Mouse (Mus musculus) embryonic facial prominence, embryonic 12.5 days (tissue): Measurements from ENCODE around the gene Xylt1. TPM values are rescaled to one million over a fixed set of nuclear protein-coding genes. Genes with fewer than 3 reads are reported as not detected.

Experiments used
- ATAC-seq: fragments of 200-750 bp; cut with Nextera tagmentation; 2 replicates; pipeline ENCODE4 v1.8.0; 2017; ENCODE audit not compliant: insufficient number of reproducible peaks, insufficient read depth, low FRiP score, low TSS enrichment
- H3K27ac ChIP-seq: fragments of 300-500 bp; sonication (generic); 2 replicates; pipeline ENCODE4 v1.5.1; 2016; ENCODE audit warnings: mild to moderate bottlenecking
- H3K27me3 ChIP-seq: fragments of 300-500 bp; sonication (generic); 2 replicates; pipeline ENCODE4 v1.6.1; 2016; ENCODE audit warnings: mild to moderate bottlenecking, moderate library complexity
- H3K36me3 ChIP-seq: fragments of 300-500 bp; sonication (generic); 2 replicates; pipeline ENCODE4 v1.6.1; 2016; ENCODE audit warnings: mild to moderate bottlenecking
- H3K4me1 ChIP-seq: fragments of 300-500 bp; sonication (generic); 2 replicates; pipeline ENCODE4 v1.6.1; 2016
- H3K4me2 ChIP-seq: fragments of 300-500 bp; sonication (generic); replicated peaks from 2 replicates; pipeline ENCODE4 v1.6.1; 2016; ENCODE audit warnings: mild to moderate bottlenecking, moderate library complexity
- H3K4me3 ChIP-seq: fragments of 300-500 bp; sonication (generic); 2 replicates; pipeline ENCODE4 v1.5.1; 2016; ENCODE audit warnings: mild to moderate bottlenecking
- H3K9ac ChIP-seq: fragments of 300-500 bp; sonication (generic); 2 replicates; pipeline ENCODE4 v1.6.1; 2016; ENCODE audit warnings: mild to moderate bottlenecking, moderate library complexity
- H3K9me3 ChIP-seq: fragments of 300-500 bp; sonication (generic); 2 replicates; pipeline ENCODE4 v1.6.1; 2016; ENCODE audit warnings: mild to moderate bottlenecking, moderate library complexity
- WGBS: fragments of 180-500 bp; shearing (Covaris S2); methylation state at CpG from one replicate; pipeline ENCODE4 v1.1.7; 2016; 5-methylcytosine and 5-hydroxymethylcytosine counted together
- polyA plus RNA-seq: library from polyadenylated mRNA; unstranded; fragments of >200 nt; fragmentation: Nextera tagmentation; extraction: Ambion mirVana; gene quantifications from 2 replicates; pipeline ENCODE4 v1.2.1, GENCODE M21; 2016

Xylt1 gene
- polyA plus RNA-seq, 1 experiment from 2014 or later: 2.0 TPM

DNA sequence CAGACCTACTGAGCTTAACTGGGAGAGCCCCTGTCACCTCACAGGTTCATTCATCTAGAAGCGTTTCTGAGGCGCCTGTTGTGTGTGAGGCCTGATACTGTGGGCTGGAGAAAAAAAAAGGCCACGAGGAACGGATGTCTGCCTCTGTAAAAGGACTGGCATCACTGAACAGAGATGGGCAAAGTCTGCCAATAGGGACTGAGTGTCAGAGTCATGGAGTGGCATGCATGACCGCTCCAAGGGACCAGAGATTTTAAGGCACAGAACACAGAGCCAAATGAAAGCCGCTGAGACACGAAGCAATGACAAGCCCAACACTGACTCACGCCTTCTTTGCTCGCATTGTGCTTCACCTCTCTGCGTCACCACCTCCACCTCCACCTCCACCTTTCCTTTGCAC lies 126.6 kb downstream of the Xylt1 start:
- Histone ChIP-seq H3K4me3 (no peak overlapping the region), H3K9ac (no peak overlapping the region), H3K27me3 (no peaks in the 10 kb centered on the region), H3K27ac (no peak overlapping the region), H3K4me2 (no peak overlapping the region), H3K36me3 (no peaks in the 10 kb centered on the region), H3K9me3 (no peaks in the 10 kb centered on the region), H3K4me1 (0 out of 2 replicates have a peak, but pooled peaks cover 4% of the 10 kb centered on the region)
- 93% methylated on average over 10 of the region's 10 CpGs for whole genome bisulfite sequencing
- ATAC-seq: no peak

DNA sequence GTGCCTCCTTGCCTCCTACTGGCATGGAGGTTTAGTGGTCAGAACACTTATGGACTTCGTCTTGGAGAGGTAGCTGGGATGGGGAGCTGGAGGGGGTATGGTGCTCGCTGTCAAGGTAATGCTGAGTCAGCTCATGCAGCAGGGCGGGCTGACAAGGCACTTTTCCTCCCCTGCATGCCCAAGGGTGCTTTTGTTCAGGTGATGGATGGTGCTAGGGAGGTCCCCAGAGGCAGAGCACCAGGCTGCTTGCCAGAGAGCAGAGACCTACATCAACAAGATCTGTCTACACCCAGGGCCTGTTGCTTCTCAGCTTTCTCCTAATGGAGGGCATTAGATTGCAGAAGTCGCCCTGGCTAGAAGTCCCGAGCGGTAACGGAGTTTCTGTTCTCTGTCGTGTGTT lies 127.3 kb downstream of the Xylt1 start:
- no peak overlapping the region for H3K4me2 ChIP-seq
- H3K4me3 ChIP-seq: no peak overlapping the region
- H3K9ac ChIP-seq: no peak overlapping the region
- H3K4me1 ChIP-seq: 0 out of 2 replicates have a peak, but pooled peaks cover 4% of the 10 kb centered on the region
- no peaks in the 10 kb centered on the region for H3K36me3 ChIP-seq
- H3K27me3 ChIP-seq: no peaks in the 10 kb centered on the region
- H3K27ac ChIP-seq: no peak overlapping the region
- no peak for ATAC-seq
- H3K9me3 ChIP-seq: no peaks in the 10 kb centered on the region
- WGBS: 65% methylated on average over 8 of the region's 8 CpGs

DNA sequence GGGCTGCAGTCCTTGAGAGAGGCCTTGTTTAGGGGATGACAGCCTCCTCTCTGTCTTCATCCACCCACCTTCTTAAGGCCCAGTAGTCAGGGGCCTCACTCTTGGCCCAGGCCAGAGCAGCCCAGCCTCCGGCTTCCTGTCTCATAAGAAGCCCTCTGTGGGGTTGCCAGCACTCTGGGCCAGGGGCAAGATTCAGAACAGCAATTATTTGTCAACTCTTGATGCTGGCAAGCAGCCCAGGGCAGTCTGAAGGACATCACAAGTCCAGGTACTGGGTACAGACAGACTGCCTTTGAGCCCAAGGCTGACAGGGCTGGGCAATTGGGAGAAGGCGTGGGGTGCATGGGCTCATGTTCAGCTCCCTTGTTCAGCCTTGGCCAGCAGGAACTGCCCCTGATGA lies 129.3 kb downstream of the Xylt1 start:
- H3K36me3 ChIP-seq: no peaks in the 10 kb centered on the region
- no peaks in the 10 kb centered on the region for H3K27me3 ChIP-seq
- no peak for ATAC-seq
- WGBS: 77% methylated on average over 2 of the region's 2 CpGs
- no peak overlapping the region for H3K4me2 ChIP-seq
- no peaks in the 10 kb centered on the region for H3K9me3 ChIP-seq
- no peak overlapping the region for H3K27ac ChIP-seq
- no peak overlapping the region for H3K9ac ChIP-seq
- 0 out of 2 replicates have a peak, but pooled peaks cover 4% of the 10 kb centered on the region for H3K4me1 ChIP-seq
- H3K4me3 ChIP-seq: no peak overlapping the region

DNA sequence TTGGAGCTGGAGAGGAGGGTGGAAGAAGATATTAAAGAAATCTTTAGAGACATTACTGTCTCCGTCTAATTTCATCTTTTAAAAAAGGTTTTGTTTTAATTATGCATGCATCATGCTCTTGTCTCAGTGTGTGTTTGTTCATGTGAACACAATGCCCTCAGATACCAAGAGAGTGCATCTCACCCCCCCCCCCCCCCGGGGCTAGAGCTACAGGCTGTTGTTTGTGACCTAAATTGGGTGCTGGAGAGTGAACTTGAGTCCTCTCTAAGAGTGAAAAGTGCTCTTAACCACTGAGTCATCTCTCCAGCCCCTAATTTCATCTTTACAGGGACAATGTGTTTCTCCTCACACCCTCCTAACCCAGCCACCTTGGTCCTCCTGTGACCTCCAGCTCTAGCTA lies 131.5 kb downstream of the Xylt1 start:
- WGBS: 72% methylated on average over 2 of the region's 2 CpGs
- ATAC-seq: no peak
- Histone ChIP-seq H3K4me1 (0 out of 2 replicates have a peak, but pooled peaks cover 4% of the 10 kb centered on the region), H3K4me3 (no peak overlapping the region), H3K4me2 (no peak overlapping the region), H3K9me3 (no peaks in the 10 kb centered on the region), H3K27me3 (no peaks in the 10 kb centered on the region), H3K9ac (no peak overlapping the region), H3K36me3 (no peaks in the 10 kb centered on the region), H3K27ac (no peak overlapping the region)

DNA sequence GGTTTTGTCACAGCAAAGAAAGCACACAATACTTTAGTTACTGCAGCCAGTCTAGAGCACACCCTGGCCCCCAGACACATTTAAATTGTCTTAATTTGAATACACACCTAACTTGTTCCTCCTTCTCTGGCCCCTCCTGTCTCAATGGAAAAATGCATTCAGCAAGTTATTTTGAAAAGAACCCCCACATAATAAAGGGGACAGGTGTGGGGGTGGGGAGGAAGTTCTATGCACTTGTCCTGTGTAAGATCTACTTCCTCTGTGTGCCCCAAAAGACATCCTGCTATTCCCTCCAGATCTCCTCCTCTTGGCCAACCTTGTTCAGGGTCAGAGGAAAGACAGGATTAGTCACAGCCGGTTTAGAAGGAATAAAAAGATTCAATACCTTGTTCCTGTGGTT lies 135.0 kb downstream of the Xylt1 start:
- Histone ChIP-seq H3K4me1 (no peaks in the 10 kb centered on the region), H3K4me3 (no peak overlapping the region), H3K9me3 (no peaks in the 10 kb centered on the region), H3K36me3 (no peaks in the 10 kb centered on the region), H3K9ac (no peak overlapping the region), H3K27me3 (no peaks in the 10 kb centered on the region), H3K4me2 (no peak overlapping the region), H3K27ac (no peak overlapping the region)
- 60% methylated on average over 1 of the region's 1 CpGs for whole genome bisulfite sequencing
- no peak for ATAC-seq

DNA sequence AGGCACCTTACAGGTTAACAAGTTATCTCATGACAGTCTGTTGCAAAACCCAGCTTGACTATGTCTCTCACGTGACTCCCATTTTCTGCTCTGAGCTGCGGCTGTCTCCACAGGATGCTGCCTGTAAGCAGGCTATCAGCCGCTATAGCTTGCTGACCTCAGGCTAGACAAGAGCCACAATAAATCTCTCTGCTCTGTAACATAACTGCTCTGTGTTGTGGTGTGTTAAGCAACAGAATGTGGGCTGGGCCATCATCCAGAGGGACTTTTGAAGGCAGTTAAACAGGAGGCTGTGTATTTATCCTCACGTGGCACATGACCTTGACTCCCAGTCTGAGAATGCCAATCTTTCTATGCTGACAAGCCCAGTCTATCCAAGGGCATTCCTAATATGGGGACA lies 136.1 kb downstream of the Xylt1 start:
- no peaks in the 10 kb centered on the region; the same call in 1 of the 2 replicates for H3K9me3 ChIP-seq
- ATAC-seq: no peak
- H3K27ac ChIP-seq: no peak overlapping the region
- no peak overlapping the region for H3K4me2 ChIP-seq
- no peak overlapping the region for H3K4me3 ChIP-seq
- no peaks in the 10 kb centered on the region for H3K36me3 ChIP-seq
- 61% methylated on average over 4 of the region's 4 CpGs for WGBS
- H3K4me1 ChIP-seq: no peaks in the 10 kb centered on the region
- no peaks in the 10 kb centered on the region for H3K27me3 ChIP-seq
- H3K9ac ChIP-seq: no peak overlapping the region

DNA sequence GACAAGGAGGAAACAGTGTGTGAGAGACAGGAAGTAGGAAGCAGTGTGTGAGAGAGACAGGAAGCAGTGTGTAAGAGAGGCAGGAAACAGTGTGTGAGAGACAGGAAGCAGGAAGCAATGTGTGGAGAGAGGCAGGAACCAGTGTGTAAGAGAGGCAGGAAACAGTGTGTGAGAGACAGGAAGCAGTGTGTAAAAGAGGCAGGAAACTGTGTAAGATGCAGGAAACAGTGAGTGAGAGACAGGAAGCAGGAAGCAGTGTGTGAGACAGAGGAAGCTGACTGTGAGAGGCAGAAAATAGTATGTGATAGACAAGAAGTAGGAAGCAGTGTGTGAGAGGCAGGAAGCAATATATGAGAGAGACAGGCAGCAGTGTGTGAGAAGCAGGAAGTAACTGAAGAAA lies 140.6 kb downstream of the Xylt1 start:
- H3K27ac ChIP-seq: no peak overlapping the region
- H3K9ac ChIP-seq: no peak overlapping the region

DNA sequence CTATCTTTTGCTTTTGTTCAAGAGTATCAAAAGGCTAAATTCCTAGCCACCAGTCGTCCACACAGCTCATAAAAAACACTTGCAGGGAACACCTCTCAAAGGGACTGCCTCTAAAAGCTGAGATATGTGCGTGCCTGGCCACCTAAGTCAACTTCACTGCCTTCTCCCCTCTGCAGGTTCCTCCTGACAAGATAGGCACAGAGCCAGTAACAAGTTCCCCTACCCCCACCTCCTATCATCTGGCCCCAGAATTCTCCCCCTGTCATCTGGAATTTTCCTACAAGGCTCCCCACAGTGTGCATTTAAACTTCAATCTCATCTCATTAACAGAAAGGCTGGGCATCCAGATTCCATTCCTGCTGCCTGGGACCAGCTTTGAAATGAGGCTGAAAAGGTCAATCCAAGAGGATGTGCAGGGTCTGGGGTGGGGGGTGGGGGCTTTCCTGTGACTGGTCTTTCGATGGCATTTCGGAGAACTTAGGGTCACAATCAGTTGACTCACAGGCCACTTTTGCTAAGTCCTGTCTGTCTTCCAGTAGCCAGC lies 141.4 kb downstream of the Xylt1 start:
- no peak overlapping the region for H3K9ac ChIP-seq
- H3K27ac ChIP-seq: no peak overlapping the region
- H3K36me3 ChIP-seq: no peaks in the 10 kb centered on the region
- no peaks in the 10 kb centered on the region; the same call in 1 of the 2 replicates for H3K9me3 ChIP-seq
- H3K27me3 ChIP-seq: no peaks in the 10 kb centered on the region
- H3K4me2 ChIP-seq: no peak overlapping the region
- WGBS: 38% methylated on average over 4 of the region's 4 CpGs
- ATAC-seq: no peak
- H3K4me1 ChIP-seq: peaks cover 4% of the 10 kb centered on the region; the same call in 1 of the 2 replicates
- H3K4me3 ChIP-seq: no peak overlapping the region

More for the DNA sequence above, 140.6 kb downstream of the Xylt1 start:
- Histone ChIP-seq H3K27me3 (no peaks in the 10 kb centered on the region), H3K4me3 (no peak overlapping the region), H3K9me3 (no peaks in the 10 kb centered on the region; the same call in 1 of the 2 replicates), H3K4me2 (no peak overlapping the region), H3K36me3 (no peaks in the 10 kb centered on the region), H3K4me1 (peaks cover 4% of the 10 kb centered on the region; the same call in 1 of the 2 replicates)
- no peak for ATAC-seq

DNA sequence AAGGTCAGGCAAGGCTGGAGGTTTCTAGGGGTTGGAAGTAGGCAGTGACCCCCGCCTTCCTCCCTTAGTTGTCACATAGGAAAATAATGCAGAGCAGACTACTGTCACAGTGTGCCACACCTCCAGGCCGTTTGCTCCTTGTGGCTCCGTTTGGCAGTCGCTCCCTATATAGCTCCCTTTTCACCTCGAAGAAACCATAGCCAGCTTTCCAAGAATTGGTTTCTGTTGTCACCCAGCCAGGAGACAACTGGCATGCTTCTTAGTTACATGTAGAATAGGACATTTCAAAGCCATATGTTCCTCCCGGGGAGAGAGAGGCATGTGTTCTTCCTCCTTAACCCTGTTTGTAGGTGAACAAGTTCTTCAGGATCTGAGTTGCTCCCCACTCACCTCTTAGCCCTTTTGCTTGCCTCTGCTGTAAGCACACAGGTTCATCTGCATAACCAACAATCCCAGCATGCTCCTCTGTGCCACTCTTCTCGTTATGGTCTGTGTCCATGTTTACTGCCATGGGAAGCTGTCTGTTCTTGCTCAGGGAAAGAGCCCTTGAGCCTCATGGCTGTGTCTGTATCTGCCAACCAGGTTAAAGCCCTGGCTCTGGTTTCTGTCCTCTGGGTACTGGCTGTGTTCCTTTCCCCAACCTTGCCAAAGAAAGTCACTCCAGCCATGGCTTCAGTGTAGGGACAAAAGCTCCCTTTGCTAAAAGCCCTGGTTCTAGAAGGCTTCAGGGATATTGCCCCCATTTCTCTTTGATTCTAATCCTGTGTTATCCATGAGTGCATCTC lies 143.8 kb downstream of the Xylt1 start:
- Histone ChIP-seq H3K36me3 (no peaks in the 10 kb centered on the region), H3K27ac (no peak overlapping the region), H3K4me1 (peaks cover 4% of the 10 kb centered on the region; the same call in 1 of the 2 replicates), H3K9ac (no peak overlapping the region), H3K4me2 (no peak overlapping the region), H3K9me3 (no peaks in the 10 kb centered on the region; the same call in 1 of the 2 replicates), H3K4me3 (no peak overlapping the region), H3K27me3 (no peaks in the 10 kb centered on the region)
- ATAC-seq: no peak
- 50% methylated on average over 7 of the region's 7 CpGs for WGBS

DNA sequence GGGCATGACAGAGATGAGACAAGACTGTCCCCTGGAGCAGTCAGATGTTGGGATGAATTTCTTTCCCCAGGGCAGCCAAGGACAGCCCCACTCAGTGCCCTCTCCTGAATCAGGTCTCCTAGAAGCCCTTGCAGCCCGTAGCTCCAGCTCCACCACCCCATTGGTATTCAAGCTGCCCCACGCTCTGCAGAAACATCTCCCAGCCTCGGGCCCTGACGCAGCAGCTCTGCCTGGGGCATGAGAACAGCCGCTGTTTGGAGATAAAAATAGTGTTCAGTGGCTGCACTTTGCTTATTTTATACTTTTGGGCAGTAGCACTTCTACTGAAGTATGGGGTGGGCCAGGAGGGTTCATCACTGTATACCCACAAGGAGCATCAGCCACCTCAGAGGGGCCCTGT lies 144.9 kb downstream of the Xylt1 start:
- no peak for ATAC-seq
- Histone ChIP-seq H3K36me3 (no peaks in the 10 kb centered on the region), H3K4me2 (no peak overlapping the region), H3K4me3 (no peak overlapping the region), H3K27ac (no peak overlapping the region), H3K4me1 (peaks cover 4% of the 10 kb centered on the region; the same call in 1 of the 2 replicates), H3K9ac (no peak overlapping the region), H3K9me3 (no peaks in the 10 kb centered on the region; the same call in 1 of the 2 replicates), H3K27me3 (no peaks in the 10 kb centered on the region)
- WGBS: 91% methylated on average over 5 of the region's 5 CpGs

DNA sequence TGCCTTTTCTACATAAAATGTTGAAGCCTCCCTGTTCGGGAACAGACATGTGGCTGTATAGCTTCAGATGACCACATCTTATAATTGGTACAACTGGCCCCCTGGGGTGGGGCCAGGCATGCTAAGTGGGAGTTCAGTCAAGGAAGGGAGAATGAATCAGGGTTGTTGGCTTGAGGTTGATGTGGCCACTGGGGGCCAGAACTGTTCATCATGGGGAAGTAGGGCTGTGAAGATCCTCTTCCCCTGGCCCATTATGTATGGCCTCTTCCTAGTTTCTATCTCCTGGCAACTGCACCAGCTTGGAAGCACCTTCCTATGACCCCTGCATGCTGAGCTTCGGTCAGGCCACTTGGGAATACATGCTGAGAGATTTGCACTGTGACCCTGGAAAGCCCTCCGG lies 145.8 kb downstream of the Xylt1 start:
- Histone ChIP-seq H3K27ac (no peak overlapping the region), H3K27me3 (no peaks in the 10 kb centered on the region), H3K4me1 (peaks cover 4% of the 10 kb centered on the region; the same call in 1 of the 2 replicates), H3K9ac (no peak overlapping the region), H3K36me3 (no peaks in the 10 kb centered on the region), H3K9me3 (no peaks in the 10 kb centered on the region), H3K4me2 (no peak overlapping the region), H3K4me3 (no peak overlapping the region)
- ATAC-seq: no peak
- 85% methylated on average over 3 of the region's 3 CpGs for WGBS
